Mouse (Mus musculus) heart, adult 18-20 months (tissue): ENCODE data around the gene Pycr2. TPM values are rescaled to one million over a fixed set of nuclear protein-coding genes. Genes with fewer than 3 reads are reported as not detected.
"Not testable (repeated sequence)": the region's sequence is repeated elsewhere in the genome, so short reads cannot be mapped to it uniquely, and the experiment has no call there.

Experiments used
- DNase-seq, 2 experiments: peaks; one replicate each; pipeline ENCODE4 v3.0.0; 2021 to 2022; ENCODE audit warnings: mixed read lengths in 1 of 2
- long read RNA-seq, 2 experiments: library from polyadenylated mRNA; stranded (forward); transcript quantifications; one replicate each; pipeline ENCODE4 v2.0.0; 2021
- total RNA-seq, 2 experiments: library from RNA; stranded (reverse); gene quantifications; 2 replicates each; pipeline ENCODE4 v1.2.3; 2021

The Pycr2 gene
- total RNA-seq, result 10 to 100 TPM; 12.2 to 12.4 TPM
- long read RNA-seq, experiment 1, transcript Pycr2-201 (7 exons, 1,580 nt), result major isoform, 24 of 26 reads
- long read RNA-seq, experiment 1, partial matches to known transcripts, result 1 of 26 reads
- long read RNA-seq, experiment 1, other reads (novel, unspliced or antisense), result 1 of 26 reads
- long read RNA-seq, experiment 2, transcript Pycr2-201 (7 exons, 1,580 nt), result major isoform, 14 of 15 reads
- long read RNA-seq, experiment 2, partial matches to known transcripts, result 1 of 15 reads
- long read RNA-seq, experiment 2, other reads (novel, unspliced or antisense), result 0 of 15 reads

DNA sequence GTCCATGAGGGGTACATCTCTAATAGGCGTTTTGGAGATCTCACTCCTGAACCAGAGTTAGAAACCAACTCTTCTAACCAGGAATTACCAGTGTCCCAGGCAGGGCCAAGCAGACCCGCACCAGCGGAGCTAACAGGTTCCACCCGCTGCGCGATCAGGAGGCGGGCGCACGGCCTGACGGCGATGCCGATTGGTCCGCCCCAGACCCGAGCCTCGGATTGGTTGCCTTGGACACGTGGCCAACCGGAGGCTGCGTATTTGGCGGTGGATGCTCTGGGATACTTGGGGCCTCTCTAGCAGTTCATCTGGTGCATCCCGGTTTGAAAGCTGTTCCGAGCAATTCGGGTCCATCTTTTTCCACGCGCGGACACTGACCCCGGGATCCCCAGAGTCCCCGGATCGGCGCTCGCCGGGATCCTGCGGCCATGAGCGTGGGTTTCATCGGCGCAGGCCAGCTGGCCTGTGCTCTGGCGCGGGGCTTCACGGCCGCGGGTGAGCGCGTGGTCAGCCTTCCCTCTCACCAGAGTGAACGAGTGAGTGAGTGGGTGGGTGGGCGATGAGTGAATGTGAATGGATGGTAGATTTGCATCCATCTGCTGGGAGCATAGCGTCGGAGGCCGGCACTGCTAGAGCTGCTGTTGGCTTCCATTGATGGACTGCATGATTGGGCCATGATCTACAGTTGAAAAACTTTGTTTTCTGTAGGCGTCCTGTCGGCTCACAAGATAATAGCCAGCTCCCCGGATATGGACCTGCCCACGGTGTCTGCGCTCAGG lies at the start of gene Pycr2:
Gene Pycr2 (plus strand): TSS at position 255 of the 776 bp plus-strand sequence.
- DNase-seq, result peak; percentile 95 to 96

DNA sequence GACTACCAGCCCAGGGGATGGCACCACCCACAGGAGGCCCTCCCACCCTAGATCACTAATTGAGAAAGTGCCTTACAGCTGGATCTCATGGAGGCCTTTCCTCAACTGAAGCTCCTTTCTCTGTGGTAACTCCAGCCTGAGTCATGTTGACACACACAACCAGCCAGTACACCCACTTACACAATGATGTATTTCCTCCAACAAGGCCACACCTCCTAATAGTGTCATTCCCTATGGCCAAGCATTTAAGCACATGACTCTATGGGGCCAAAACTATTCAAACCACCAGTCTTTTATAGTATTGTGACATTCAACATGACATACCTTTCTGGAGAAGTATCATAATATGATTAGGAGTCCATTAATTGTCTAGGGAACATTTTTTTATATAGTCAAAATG lies 45.3 kb upstream of the Pycr2 start:
- DNase-seq, result no peak

DNA sequence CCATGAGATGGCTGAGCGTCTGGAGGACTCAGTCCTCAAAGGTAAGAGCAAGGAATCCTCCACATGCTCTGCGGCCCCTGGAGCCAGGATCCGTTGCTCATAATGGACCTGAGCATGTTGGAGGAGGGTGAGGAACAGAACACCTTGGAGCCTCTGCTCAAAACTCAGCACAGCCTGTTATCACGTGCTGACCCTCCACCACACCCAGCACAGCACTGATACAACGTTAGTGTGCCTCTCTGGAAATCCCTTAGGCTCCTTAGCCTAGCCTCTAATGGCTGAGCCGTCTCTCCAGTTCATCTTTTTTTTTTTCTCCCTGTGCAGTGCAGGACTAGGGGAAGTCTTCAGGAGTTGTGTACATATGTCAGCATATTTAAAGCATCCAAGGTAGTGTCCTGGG lies 44.1 kb upstream of the Pycr2 start:
- no peak for DNase-seq

DNA sequence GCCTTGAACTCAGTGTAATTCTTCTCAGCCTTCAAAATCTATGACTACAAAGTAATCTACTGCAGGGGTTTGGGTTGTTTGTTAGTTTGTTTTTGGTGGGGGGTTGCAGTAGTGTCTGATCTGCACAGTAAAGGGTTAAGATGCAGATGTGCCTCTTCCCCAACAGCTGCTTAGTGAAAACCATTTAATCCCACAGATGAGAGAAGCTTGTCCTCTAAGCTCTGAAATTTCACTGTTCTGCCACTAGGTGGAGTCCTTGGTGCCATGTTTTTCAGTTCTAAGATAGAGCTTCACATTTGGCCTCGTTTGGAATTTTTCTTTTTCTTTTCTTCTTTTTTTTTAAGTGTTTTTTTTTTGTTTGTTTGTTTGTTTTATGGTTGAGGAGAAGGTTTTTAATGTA lies 40.5 kb upstream of the Pycr2 start:
- peak; percentile 34 to 53 for DNase-seq

DNA sequence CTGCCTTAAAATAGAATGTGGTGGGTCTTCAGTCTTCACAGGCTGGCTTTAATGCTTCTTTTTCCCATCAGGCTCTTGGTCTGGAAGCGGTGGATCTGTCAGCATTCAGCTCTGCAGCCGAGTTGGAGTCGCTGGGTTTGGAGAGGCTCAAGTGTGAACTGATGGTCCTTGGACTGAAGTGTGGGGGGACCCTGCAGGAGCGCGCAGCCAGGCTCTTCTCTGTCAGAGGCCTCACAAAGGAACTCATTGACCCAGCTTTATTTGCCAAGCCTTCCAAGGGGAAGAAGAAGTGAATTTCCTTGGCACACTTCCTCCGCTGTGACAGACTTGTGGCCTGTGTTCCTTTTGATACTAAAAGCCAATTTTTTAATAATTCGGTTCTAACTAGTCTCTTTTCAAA lies 38.1 kb upstream of the Pycr2 start:
- DNase-seq, result no peak

DNA sequence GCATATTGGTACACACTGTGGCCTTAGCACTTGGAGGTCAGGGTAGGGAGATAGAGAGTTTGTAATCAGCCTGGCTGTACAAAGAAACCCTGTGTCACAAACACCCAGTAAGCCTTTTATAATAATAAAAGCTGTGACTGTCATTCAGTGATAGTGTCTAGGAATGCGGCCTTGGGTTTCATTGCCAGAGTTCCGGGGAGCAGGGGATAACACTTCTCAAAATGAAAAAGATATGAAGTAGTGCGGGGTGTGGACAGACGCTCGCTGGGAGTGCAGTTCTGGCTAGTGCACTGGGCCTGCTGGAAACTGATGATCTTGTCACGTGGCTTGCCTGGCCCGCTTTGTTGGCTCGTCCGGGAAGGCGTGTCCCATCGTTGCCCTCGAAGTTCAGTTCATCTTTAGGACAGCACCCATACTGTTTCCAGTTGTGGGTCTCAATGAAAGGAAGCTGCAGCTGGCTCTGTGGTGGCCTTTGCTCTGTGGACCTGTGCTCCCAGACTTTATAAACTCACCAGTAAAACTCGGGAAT lies 33.9 kb upstream of the Pycr2 start:
- DNase-seq, result peak; percentile 56 to 57

DNA sequence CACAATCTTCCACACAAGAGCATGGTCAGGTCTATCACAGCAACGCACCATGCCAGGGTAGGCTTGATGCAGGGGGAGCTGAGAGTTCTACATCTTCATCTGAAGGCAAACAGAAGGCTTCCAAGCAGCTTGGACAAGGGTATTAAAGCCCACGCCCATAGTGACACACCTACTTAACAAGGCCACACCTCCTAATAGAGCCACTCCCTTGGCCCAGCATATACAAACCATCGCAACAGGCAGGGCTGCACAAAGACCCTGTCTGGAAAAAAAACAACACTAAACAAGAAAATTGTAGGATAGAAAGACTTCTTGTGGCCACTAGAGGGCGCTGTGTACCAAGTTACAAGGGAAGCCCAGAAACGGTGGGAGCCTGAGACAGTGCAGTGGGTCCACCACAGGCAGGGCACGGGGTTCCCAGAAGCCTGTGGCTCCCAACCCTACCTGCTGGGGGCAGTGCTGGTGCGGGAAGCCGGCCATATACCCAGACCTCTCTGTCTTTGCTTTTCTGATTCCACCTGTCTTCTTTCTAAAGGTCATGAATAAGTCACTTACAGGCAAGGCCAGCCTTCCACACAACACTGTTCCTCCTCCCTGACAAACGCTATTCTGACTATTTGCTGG lies 30.1 kb upstream of the Pycr2 start:
- DNase-seq, result peak; percentile 19 to 62

DNA sequence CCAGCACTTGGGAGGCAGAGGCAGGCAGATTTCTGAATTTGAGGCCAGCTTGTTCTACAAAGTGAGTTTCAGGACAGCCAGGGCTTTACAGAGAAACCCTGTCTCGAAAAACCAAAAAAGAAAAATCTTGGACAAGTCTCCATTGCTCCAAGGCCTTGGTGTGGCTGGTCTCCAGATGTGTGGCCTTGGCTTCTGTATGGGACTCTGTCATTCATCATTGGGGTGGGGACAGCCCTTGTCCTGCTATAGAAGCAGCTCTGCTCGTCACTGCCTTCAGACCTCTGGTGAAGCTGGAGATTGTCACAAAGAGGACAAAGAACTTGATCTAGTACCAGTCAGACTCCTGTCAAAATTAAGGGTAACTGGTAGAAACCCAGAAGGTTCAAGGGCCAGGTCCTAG lies 29.5 kb upstream of the Pycr2 start:
- DNase-seq, result no peak

DNA sequence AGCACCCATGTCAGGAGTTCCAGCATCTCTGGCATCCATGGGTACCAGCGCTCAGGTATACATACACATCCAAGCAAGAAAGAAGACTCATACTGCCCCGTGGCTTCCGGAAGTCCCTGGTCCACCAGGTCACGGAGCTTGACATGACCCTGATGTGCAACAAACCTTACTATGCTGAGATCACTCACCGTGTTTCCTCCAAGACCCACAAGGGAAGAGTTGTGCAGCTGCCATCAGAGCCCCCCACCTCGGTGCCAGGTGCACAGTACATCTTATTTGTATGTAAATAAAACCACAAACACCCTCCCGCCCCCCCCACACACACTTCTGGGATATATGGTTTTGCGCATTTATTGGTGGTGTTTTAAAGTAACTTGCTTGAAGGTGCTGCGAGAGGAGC lies 29.0 kb upstream of the Pycr2 start:
- no peak for DNase-seq

DNA sequence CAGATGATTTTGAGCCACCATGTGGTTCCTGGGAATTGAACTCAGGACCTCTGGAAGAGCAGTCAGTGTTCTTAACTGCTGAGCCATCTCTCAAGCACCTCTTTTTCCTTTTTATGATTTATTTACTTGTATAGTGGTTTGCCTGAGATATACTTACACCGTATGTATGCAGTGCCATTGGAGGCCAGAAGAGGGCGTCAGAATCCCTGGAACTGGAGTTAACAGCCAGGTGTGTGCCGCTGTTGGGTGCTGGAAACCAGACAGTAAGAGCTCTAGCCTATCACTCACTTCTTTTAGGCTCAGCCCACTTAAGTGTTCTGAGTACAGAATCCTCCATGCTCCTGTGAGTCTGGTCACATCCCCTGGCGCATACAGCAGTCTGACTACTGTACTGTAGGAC lies 26.6 kb upstream of the Pycr2 start:
- DNase-seq, result no peak

DNA sequence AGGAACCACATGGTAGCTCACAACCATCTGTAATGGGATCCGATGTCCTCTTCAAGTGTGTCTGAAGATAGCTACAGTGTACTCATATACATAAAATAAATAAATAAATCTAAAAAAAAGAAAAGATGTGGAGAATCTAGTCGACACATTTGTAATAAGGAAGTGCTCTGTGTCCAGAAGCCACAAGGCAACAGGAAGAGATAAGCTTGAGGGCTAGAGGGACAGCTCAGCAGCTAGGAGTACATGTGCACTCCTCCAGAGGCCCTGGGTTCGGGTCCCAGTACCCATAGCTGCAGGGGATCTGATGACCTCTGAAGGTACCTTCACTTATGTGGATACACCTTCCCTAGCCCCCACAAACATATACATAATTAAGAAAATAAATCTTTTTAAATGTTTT lies 22.3 kb upstream of the Pycr2 start:
- no peak for DNase-seq

DNA sequence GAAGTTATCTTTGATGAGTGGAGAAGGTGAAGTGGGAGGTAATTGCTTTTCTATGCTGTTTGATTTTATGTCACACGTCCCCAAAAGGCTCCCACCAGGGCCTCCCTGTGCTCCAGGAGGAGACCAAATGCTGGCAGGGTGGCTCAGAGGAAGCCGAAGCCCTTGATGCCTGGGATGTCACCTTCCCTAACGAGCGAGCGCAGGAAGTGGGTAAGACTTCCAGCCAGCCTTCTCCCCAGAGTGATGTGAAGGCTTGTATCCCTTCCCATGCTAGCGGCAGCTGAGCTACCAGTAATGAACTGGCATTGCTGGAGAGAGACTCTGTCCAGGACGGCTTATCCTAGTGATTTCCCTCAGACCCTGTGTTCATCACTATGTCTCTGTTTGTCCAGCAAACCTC lies 20.4 kb upstream of the Pycr2 start:
- DNase-seq, result no peak

DNA sequence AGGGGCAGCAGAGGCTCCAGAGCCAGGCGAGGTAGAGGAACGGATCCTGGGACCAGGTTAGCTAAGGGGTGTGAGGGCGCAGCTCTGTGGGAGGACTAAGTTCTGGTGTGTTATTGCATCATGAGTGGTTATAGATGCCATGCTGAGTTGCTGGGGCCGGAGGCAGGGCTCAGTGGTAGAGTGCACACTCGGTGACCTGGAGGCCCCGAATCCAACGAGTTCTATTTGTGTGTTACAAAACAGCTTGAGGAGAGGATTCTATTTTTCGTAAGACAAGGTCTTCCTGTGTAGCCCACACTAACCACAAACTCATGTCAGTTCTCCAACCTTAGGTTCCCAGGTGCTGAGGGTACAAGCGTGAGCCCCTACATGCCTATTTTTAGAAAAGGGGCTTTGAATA lies 19.6 kb upstream of the Pycr2 start:
- DNase-seq, result no peak

DNA sequence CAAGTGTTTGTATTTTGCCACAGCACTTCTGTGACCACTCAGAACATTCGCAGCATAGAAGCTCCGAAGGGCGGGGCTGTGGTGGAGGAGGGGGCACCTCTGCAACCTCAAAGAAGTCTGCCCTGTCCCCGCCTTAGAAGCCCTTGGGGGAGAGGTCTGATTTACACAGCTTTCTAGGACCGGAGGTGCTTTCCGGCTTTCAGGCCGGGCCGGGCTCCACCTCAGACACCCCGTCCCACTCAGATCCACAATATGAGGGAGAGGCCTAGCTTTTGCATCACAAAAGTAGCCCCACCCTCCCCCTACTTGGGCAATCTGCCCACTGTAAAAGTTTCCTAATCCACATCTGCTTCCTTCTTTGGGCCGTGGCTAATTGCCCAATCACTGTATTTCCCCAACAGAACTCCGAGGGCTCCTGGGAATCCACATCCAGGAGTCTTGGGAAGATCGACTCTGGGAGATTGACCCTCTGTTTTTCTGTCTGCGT lies 15.5 kb upstream of the Pycr2 start:
- peak; percentile 94 for DNase-seq

DNA sequence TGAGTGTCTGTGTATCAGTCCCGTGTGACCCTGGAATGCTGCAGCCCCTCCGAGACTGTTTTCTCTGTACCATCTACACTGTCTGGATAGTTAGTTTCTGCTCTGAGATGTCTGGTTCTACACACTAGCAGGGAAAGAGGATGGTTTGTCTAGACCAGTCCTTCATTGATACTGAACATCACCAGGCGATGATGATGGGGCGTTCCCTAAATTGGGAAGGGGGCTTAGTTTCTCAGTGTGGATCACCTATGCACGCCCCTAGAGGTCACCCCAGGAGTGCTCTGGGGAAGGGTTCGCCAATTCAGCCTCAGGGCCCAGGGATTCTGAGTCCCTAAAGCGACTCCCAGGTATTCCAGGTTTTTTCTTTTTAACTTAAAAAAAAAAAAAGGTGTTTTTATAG lies 14.9 kb upstream of the Pycr2 start:
- DNase-seq, result no peak

DNA sequence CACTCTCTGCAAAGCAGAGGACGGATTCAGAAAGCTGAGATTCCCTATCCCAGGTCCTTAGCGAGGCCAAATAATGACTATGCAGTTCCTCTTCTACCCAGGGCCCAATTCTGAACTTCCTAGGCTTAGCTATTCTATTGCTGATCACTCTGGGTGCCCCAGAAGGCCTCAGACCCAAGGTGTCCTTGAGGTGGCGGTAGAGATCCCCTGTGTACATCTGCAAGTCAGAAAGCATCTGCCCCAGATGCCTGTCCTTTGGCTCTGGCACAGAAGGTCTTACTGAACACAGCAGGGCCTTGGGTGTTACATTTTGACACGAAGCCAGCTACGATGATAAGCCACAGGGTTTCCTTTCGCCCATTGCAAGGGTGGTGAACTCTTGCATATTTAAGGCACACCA lies 14.3 kb upstream of the Pycr2 start:
- DNase-seq, result no peak

DNA sequence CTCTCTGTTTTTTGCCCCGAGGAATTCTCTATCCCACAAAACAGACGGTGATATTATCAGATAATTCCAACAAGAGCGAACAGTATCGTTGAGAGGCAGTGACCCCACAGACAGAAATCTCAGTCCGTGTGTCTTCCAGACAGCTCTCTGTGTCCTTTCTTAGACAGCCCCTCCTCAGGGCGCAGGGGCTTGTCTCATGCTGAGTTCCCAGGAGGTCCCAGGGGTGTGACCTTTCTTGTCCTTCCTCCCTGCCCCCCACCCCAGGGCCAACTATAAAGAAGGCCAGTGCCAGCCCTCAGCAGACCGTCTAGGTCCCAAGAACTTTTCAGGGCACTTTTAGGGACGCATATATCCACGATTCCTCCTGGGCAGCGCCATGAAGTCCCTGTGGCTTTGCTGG lies 11.3 kb upstream of the Pycr2 start, which contains the start of gene Lefty2:
Gene Lefty2 (plus strand): TSS at position 301 of the 400 bp plus-strand sequence.
- DNase-seq, result no peak

DNA sequence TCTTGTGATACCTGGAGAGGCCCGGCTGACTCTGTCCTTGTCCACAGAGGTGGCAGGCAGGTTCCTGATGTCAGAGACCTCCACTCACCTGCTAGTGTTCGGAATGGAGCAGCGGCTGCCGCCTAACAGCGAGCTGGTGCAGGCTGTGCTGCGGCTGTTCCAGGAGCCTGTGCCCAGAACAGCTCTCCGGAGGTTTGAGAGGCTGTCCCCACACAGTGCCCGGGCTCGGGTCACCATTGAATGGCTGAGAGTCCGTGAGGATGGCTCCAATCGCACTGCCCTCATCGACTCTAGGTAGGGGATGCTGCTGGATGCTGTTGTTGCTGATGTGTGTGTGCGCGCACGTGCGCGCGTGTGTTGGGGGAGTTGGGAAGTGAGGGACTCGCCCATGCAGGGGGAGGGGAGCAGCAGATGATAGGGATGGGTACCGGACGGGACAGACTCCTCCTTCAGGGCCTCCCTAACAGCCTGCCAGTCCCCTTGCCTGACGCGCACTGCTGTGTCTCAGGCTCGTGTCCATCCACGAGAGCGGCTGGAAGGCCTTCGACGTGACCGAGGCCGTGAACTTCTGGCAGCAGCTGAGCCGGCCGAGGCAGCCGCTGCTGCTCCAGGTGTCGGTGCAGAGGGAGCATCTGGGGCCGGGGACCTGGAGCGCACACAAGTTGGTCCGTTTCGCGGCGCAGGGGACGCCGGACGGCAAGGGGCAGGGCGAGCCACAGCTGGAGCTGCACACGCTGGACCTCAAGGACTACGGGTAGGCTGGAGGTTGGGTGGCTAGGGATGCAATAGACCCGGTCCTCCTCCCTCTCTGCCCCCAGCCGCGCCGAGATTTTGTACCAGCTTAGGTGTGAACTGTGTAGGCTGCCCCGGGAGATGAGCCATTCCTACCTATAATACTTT lies 9.8 kb upstream of the Pycr2 start:
- DNase-seq, result not testable (repeated sequence)

DNA sequence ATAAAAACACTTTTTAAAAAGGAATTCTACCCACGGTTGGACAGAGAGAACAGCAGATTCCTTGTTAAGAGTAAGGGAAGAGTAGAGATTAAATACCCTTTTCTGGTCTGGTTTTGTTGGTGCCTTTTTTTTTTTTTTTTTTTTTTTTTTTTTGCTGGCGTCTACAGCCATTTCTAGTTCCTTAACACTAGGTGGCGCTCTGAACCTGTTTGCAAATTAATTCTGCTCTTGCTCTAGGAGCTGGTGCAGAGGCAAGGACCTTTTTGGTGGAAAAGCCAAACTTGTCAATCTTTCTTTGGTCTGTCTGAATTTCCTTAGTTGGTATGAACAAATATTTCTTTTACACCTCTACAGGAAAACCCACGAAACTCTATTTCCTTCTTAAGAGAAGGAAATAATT lies 3.0 kb upstream of the Pycr2 start:
- peak; percentile 54 to 71 for DNase-seq

DNA sequence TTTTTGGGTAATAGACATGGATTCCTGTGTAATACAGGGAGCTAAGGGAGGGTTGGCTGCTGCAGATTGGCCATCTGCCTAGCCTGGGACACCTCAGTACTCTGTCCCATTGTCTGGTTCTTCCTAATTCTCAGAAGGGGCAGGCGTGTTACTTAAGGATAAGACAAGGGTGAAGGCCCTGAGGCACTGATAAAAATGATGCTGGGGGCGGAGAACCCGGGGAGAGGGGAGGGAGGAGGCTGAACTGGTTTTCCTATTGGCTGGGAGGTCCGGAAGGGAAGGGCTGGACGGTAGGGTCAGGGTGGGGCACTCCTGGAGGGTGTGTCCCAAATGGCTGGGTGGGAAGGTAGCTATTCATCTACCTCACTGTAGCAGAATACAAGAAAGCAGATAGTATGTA lies 1.2 kb upstream of the Pycr2 start:
- DNase-seq, result peak in 1 of 2 experiments; percentile 31

DNA sequence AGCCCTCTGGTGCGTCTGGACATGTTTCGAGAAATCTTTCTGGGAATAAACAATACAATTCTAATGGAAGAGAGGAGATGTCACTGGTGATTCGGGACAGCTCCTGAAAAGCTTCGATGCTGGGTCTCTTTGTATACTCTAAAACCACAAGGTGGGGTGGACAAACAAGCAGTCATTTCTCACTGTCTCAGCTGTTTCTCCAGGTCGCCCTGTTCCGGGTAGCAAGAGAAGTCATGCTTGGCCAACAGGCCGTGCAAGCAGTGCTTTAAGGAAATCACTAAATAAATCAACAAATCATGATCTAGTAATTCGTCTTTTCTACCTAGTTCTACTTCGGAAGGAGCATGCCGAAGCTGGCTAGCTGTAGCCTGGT lies 441 bp upstream of the Pycr2 start:
- no peak for DNase-seq

DNA sequence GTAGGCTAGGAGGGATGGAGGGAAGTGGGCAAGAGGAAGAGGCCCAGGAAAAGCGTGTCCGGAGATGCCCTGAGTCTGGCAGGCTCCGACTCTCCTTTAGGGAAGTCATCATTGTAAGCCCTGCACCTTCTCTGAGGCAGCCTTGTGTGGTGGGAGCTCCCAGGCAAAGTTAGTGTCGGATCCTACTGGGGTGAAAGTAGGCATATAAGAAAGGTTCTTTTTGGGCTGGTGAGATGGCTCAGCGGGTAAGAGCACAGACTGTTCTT lies 655 bp downstream of the Pycr2 start:
- no peak for DNase-seq
